Mouse (Mus musculus) activated CD4-positive, CD25-positive, alpha-beta regulatory T cell, adult 4 months (primary cell): ENCODE results near the gene Jpt2. TPM values are rescaled to one million over a fixed set of nuclear protein-coding genes. Genes with fewer than 3 reads are reported as not detected.
A peak's percentile ranks its signal among the peaks of the same experiment; 100 is the strongest.
"Not testable (repeated sequence)": the region's sequence is repeated elsewhere in the genome, so short reads cannot be mapped to it uniquely, and the experiment has no call there.

ENCODE experiments used
- ATAC-seq: one replicate; pipeline ENCODE4 v1.8.0; 2017
- polyA plus RNA-seq, 2 experiments: library from polyadenylated mRNA; unstranded; fragments of 100-300 nt; shearing (Covaris generic); gene quantifications; one replicate each; pipeline ENCODE4 v1.2.1; 2017

The Jpt2 gene
- 10 to 100 TPM; 27.9 to 35.8 TPM for polyA plus RNA-seq

DNA sequence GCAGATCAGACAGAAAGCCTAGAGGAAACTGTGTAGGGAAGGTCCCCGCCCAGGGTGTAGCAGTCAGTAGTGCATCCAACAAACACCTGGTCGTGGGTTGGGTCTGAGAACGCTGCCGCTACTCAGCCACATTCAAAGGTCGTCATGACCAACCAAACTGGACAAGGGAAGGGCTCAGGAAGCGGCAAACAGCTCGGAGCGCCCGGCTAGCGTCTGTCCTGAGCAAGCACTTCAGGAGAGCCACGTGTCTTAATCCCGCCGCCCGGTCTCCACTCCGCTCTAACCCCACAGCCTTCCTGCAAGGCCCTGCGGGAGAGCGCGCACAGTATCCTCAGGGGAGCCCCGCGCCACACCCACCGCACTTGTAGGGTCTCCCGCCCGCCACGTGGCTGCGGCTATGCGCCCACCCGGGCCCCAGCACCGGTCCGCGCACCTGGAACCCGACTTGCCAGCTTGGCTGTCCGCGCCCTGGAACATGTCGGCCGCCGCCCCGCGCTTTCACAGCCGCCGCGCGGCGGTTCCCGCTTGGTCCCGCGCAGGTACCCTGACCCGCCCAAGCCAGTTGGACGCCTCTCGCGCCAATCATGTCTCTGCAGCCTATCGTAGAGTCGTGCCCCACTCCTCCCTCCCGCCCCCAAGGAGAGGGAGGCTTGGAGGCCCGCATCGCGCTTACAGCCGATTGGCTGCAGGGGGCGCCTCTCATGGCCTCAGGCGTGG is at the start of gene Jpt2:
Gene Jpt2, minus strand, starts transcription at position 555 of the 717 bp plus-strand sequence.
- peak; percentile 98 for ATAC-seq

DNA sequence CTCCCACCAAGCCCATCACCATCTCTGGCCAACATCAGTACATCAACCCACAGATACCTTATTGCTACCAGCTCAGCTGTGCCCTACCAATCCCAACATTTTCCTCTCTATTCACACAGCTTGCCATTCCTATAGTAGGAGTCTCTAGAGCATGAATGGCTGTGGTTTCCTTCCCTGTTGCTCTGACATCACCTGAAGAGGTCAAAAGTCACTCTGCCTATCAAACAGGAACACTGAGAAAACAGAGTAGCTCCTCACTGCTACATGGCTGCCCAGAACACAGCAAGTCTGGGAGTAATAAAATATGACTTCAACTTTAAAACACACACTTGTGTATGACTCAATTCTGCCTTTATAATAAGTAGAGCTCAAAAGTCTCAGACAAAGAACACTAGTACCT is 47.0 kb upstream of the Jpt2 start:
- ATAC-seq = no peak

DNA sequence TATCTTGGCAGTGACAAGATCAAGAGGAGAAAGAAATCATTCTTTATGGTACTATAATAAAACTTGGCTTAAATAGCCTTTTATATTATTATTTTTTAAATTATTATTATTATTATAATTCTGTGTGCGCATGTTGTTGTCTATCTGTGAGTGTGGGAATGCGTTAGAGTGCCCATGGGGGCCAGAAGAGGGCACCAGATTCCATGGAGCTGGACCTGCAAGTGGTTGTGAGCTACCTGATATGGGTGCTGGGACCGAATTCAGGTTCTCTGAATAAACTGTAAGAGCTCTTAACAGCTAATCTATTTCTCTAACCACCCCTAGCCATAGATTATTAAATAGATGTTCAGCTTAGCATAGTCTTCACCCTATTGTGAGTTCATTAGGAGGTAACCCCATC is 44.6 kb upstream of the Jpt2 start:
- ATAC-seq = no peak

DNA sequence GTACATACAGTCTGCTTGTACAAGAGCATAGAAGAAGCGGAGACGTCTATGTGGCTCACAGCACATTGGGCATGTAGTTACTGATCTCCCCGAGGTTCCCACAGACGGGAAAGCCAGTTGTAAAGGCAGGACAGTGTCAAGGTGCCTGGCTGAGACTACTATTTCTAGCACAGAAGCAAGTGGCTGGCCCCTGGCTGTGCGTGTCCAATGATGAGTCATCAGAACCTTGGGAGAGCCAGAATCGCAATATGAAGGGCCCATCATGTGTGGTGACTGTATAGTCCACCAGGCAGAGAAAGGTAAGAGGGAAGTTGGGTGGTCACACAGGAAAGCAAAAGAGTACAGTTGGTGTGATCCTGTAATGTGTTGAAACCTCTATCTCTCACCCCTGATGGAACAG is 34.2 kb upstream of the Jpt2 start:
- no peak for ATAC-seq

DNA sequence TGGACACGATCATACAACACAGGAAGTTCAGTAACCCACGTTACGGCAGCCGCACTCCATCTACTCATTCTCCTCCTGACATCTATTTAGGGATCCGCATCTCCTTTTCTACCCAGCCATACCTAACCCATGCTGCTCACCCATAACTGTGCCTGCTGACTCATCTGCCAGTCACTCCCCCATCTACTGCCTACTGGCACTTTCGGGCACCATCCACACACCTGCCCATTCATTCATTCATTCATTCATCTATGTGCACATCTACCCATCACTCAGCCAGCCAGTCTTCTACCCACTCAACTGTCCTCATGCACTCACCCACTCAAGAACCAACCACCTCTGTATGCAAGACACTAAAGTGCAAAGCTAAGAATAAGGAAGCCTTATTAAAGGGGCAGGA is 26.7 kb upstream of the Jpt2 start:
- ATAC-seq = no peak

DNA sequence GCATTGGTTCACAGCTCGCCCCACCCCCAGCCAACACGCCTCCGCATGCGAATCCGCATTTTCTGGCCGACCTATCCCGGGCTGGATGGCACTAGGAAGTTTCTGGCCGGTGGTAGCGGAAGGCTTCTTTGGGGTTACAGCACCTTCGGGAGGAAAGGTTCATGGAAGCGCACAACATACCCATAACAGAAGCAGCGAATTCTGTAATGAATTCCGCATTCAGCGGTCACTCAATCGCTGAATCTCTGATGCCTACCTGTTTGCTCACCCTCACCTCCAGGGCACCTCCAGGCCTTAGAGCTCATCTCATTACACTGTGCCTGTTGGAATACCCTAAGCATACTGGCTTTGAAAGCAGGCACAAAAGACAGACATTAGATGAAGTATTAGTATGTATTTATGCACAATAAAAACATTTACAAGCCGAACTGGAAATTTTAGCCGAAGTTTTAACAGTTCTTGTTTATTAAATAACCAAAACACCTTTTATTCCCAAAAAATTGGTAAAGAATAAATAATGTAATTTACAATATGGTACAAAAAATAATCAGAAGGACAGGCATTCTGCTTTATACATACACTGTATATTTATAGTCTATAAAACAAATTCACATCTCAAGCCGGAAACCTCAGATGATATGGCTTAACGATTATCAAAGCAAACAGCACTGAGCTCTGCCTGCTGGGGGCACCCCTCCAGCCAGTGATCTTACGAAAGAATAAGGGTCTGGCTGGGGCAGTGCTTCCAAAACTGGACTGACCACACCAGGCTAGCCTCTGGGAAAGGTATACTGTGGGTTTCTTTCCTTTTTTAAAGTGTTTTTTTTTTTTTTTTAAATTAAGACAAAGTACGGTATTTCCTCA is 595 bp upstream of the Jpt2 start:
- ATAC-seq = peak; percentile 20

DNA sequence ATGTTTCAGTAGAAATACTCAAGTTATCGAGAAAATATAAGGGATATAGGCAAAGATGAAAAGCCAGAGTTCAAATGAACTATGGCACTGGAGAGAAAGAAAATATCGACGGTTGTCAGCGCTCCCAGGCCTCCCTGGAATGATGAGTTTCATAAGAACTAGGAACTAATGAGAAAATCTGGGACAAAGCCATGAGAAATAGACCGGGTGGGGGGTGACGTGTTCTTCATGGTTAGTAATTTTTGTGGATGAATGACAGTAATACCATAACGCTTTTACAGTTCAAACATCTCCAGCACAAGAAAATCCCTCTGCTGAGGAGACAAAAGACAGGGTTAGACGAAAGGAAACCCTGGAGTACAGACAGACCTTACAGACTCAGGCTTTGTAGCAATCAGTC is 1.1 kb downstream of the Jpt2 start:
- no peak for ATAC-seq

DNA sequence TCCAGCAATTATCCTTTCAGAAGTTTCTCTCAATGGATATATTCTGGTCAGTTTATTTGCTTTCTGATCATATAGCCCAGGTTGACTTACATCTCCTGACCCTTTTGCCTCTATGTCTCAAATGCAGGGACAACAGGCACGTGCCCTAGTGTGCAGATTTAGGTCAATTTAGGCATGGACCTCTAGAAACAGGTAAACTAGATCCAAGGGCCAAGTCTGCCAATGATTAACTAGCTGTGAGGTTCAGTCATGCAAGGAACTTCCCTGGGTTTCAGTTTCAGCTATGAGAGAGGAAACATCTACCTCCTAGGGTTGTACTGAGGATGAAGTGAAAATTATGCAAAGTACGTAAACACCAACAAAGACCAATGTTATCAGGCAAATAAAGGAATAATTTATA is 7.2 kb downstream of the Jpt2 start:
- ATAC-seq = no peak

DNA sequence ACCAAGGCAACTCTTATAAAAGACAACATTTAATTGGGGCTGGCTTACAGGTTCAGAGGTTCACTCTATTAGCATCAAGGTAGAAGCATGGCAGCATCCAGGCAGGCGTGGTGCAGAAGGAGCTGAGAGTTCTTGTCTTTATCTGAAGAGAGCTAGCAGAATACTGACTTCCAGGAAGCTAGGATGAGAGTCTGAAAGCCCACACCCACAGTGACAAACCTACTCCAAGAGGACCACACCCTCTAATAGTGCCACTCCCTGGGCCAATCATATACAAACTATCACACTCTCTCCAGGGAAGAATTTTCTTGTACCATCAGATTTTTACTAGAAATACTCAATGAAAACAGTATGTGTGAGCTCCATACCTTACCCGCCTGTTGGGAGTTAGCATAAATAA is 9.8 kb downstream of the Jpt2 start:
- ATAC-seq = no peak

DNA sequence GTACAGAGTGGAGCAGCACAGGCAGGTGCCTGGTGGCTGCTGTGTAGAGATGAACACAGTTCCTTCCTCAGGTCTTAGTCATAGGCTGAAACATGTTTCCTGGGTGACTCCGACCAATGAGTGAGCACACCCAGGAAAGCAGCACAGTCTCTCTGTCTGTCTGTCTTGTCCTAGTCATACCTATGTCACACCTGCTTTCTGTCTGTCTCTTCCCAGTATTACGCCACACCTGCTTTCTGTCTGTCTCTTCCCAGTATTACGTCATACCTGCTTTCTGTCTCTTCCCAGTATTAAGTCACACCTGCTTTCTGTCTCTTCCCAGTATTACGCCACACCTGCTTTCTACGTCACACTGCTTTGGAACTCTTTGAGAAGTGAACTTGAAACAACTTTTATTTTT is 12.3 kb downstream of the Jpt2 start:
- no peak for ATAC-seq

DNA sequence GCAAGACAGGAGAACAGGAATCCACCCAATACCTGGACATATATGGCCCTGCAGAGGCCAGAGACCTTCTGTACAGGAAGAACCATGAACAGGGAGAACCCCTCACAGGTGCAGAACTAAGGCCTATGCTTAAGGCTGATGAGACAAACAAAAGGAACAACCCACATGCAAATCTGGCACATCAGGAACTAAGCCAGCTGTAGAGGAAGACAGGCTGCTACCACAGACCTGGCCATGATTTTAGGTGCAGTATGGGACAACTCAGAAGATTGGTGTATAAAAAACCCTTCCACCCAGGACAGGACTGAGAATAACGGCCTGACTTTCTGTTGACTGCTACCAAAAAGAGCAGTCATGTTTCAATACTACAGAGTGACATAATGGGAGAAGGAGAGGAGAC is 16.9 kb downstream of the Jpt2 start:
- ATAC-seq = not testable (repeated sequence)

DNA sequence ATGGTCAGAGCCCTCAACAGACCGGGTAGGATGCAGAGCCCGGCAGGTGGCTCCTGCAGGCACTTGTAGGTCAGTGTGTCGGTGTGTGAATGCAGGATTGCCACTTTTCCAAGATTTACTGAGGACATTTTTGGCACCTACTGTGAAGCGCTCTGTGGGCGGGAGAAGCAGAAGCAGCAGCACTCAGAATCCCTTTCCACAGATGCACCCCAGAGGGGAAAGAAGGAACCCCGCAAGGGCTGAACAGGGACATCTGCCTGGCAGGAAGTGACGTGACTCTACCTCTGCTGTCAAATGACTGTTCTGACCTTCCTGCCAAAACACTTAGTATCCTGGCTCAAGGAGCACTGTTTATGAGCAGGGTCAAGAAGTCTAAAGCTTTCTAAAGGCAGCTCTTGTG is 17.5 kb downstream of the Jpt2 start:
- ATAC-seq = no peak

DNA sequence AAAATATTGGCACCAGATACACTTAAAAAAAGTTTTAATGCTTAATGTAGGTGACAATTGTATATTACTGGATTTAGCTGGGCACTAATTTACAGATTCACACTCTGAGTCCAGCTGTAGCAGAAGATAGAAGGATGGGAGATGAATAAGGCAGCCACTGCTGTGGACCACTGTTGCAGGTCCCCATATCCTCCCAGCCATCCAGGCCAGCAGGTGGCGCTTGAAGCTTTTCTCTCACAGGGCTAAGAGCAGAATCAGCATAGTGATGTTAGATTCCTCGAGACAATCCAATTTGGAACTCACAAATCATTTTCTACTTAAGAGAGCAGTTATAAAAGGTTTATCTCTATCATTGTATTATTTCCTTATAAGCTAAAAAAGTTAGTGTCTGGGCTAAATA is 18.0 kb downstream of the Jpt2 start:
- ATAC-seq = not testable (repeated sequence)

DNA sequence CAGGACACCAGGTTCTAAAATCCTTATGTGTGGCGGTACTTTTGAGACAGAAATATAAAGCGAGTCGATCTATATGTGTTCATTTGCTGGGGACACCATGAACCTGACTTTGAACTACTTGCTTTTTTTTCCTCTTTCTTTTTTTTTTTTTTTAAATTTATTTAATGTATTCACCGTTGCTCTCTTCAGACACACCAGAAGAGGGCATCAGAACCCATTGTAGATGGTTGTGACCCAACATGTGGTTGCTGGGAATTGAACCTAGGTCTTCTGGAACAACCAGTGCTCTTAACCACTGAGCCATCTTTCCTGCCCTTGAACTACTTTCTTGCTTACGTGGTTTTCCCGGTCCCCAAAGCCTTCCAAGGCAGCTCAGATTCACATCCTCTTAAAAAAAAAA is 23.2 kb downstream of the Jpt2 start:
- no peak for ATAC-seq

DNA sequence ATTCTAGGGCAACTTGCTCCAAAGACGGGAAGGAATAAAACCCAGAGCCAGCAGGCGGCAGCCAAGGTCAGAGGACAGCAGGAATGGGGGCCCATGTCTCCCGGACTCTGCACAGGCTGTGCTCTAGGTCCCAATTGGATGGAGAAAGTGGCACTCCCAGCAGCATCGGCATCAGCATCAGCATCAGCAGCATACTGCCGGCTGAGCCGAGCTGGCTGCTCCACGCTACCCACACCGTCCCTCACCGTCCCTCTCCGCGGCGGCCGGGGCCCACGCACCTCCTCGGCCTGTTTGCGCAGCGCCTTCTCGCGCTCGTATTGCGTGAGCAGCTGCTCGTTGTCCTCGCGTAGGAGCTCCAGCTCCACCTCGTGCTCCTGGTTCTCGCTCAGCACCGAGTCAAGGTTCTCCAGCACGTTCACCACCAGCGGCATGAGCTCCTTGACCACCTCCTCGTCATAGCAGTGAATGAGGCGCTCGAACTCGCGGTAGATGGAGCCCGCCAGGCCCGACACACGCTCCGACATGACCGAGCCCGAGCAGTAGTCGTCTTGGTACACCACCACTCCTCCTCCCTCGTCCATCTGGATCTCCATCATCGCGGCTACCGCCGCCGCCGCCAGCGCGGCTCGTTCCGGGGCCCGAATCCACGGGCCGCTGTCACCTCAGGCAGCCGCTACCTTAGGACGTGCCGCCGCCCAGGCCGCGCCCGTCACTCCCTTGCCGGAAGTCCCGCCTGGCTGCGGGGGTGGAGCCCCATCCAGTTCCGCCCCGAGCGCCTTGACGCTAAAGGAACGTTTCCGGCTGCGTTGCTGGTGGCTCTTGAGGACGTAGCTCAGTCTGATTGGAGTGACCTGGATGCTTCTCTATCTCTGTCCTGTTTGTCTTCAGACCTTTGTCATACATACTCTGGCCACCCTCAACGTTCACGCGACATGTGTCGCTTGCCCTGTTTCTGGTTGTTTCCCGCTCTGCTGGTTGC is 23.9 kb downstream of the Jpt2 start, which contains the start of gene Mapk8ip3:
Gene Mapk8ip3, minus strand, starts transcription at position 719 of the 979 bp plus-strand sequence.
- peak; percentile 97 for ATAC-seq

DNA sequence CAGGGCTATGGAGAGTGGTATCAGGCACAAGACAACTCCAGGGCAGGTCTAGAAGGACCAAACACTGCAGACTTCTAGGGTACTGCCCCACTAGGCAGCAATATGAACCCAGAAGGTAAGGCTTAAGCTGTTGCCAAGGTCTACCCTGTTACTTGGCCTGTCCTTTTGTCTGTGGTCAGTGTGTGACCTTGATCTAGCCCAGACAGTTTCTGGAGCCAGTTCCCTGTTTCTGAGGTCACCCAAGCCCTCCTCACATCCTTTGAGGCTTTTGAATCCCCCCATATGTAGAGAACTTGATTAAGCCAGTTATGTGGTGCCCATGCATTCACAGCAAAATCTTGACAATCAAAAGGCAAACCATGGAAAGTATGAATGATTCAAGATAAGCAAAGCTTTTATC is 24.8 kb downstream of the Jpt2 start:
- ATAC-seq = no peak

DNA sequence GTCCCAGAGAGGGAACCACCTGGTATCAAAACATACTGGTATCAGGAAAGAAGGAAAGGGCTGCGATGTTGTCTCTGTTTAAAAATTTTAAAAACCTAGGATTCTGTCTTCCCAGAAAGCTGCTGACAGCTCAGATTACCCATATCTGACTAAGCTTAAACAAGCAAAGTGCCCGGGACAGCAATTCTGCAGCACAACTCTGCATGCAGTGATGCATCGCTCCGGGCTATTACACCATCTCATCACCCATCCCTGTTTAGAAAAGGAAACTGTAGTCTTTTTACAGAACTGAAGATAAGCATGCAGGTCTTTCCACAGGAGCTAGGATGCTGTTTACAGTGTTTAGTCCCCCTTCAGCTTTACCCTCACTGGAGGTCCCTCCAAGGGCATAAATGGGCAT is 25.6 kb downstream of the Jpt2 start:
- ATAC-seq = no peak

DNA sequence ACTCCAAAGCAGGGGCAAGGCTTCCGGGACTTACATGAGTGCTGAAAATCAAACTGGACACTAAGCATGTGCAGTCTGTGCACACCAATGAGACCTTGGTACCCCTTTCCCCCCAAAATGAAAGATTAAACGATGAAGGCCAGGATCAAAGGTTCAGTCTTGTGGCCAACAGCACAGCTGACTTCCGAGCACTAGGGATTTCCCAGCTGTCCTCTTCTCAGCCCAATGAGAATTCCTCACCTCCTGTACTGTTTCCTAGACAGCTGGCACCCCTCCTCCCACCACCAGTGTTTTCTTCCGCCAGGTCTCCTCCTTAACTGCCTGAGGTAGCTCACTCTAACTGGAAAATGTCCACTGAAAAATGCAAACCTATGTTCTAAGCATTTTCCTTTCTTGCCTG is 27.3 kb downstream of the Jpt2 start:
- no peak for ATAC-seq

DNA sequence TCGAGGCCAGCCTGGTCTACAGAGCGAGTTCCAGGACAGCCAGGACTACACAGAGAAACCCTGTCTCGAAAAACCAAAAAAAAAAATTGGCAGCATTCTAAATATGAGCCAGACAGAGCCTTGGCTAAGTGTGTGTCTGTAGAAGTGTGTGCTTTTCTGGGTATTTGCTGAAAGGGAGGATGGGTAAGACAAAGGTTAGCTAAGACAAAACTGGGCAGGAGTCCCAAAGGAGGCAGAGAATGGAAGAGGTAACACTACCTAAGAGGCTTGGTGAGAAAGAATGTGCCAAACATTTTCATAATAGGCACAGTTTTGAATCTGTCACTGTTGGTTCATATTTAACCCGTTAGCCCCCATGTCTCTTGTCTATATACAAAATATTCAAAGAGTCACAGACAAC is 28.1 kb downstream of the Jpt2 start:
- no peak for ATAC-seq

DNA sequence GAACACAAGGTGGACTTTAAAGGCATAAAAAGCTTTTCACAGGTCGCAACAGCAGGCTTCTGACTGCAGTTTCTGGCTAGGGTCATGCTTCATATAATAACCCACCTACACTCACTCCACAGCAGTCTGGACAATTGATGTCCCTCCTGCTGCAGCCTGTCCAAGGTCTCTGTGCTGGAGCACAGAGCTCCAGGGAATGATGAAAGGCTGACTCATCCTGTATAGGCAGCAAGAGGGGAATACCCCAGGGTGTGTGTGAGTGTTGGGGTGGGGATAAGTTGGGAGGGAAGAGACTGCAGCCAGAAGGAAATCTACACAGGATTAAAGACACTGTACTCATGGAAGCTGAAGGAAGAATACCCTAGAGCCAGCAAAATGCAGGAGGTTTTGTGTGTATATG is 31.0 kb downstream of the Jpt2 start:
- no peak for ATAC-seq

DNA sequence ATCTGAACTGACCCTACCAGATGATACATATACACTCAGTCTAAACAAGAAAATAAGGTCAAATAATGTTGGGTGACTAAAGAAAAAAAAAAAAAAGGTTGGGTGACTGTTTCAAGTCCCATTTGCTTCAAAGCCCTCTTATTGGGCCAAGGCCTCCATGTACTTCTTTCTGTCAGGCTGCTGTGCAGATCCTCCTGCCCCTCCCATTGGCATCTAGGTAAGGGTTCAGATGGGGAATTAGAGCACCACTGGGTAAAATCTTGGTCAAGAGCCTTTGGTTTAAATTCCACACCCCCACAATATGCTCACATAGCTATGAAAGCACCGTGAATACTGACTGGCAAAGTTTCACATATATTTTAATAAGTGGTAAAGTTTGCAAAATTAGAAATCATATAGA is 37.2 kb downstream of the Jpt2 start:
- ATAC-seq = no peak

DNA sequence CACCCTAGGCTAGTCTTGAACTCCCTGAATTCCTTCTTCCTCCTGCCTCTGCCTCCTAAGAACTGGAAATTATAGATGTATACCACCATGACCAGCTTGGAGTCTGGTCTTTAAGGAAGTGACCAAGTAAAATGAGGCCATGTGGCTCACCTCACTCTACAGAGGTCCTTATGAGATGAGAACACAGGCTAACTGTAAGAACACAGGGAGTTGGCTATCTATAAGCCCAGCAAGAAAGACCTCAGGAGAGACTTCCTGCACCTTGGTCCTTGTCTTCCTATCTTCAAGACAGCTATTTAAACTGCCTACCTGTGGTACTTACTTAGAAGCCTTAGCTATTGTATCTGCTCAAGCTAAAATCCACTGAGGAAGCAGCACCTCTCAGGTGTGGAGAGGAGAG is 46.5 kb downstream of the Jpt2 start:
- ATAC-seq = no peak

DNA sequence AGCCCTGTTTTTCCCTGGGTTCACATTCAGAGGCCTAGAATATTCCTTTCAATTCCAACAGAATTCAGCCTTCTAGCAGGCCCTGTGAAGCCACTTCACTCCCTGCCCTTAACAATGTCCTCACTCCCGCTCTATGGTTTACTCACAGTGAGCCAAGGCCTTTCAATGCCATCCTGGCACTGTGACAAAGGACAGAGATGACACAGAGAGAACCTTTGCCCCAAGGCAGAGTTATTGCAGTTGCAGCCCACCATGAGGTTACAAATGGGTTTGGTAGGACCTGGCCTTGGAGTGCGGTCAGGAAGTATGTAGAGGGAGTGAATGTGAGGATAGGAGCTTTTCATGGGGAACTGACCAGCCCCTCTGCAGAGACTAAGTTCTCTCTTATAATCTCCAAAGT is 52.9 kb downstream of the Jpt2 start:
- no peak for ATAC-seq
